Mouse (Mus musculus): ENCODE measurements around the gene 4922502D21Rik.

- no peak for TF ChIP-seq CTCF (IDR thresholded peaks at IDR 0.05)
- TF ChIP-seq EP300 (IDR thresholded peaks at IDR 0.05) = no peak
These were observed 16.9 kb downstream of the 4922502D21Rik start for GRCm38 (mm10) chr6:129314655-129315168.
